Mouse (Mus musculus): ENCODE measurements at regions not wholly inside any gene's neighbourhood (a gene's known extent, or its start where the extent isn't known, plus 50 kb on each side); places are given as distances from the start of the nearest gene placed in this dataset.
A peak's percentile ranks its signal among the peaks of the same experiment; 100 is the strongest.

DNA sequence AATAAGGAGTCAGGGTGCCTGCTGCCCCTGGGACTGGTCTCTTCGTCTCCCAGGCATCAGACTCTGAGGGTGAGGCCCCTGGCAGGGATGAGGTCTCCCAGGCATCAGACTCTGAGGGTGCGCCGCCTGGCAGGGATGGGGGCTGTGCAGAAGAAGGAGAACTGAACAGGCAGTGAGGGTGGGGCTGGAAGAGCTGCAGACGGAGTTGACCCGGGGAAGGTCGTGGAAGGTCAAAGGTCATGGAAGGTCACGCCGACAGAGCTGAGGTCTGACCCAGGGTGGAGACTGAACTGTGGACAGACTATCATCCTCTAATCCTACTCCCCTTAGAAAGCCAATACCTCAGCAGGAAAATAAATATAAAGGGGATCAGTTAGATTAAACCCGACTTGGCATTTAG, 50.6 kb upstream of the Grik3 start:
- WGBS, result 23% methylated on average over 9 of the region's 9 CpGs
- Histone ChIP-seq H3K27me3 (replicated peaks; ENCODE audit: control insufficient read depth, insufficient read depth, low read length) (no peaks in the 10 kb centered on the region), H3K4me2 (ENCODE audit: low read depth, low read length) (no peak overlapping the region), H3K4me3 (ENCODE audit: low read depth, low read length) (no peak overlapping the region), H3K4me1 (ENCODE audit: control insufficient read depth, insufficient read depth, low read length) (no peaks in the 10 kb centered on the region), H3K27ac (replicated peaks; ENCODE audit: low read depth, low read length) (no peak overlapping the region), H3K9ac (ENCODE audit: low read depth, low read length) (no peak overlapping the region), H3K36me3 (ENCODE audit: control insufficient read depth, insufficient read depth, low read length) (no peaks in the 10 kb centered on the region), H3K9me3 (ENCODE audit: control insufficient read depth, low read length) (no peaks in the 10 kb centered on the region)
- no peak for DNase-seq (ENCODE audit: low spot score)
- no peak for ATAC-seq (ENCODE audit: low read depth)

DNA sequence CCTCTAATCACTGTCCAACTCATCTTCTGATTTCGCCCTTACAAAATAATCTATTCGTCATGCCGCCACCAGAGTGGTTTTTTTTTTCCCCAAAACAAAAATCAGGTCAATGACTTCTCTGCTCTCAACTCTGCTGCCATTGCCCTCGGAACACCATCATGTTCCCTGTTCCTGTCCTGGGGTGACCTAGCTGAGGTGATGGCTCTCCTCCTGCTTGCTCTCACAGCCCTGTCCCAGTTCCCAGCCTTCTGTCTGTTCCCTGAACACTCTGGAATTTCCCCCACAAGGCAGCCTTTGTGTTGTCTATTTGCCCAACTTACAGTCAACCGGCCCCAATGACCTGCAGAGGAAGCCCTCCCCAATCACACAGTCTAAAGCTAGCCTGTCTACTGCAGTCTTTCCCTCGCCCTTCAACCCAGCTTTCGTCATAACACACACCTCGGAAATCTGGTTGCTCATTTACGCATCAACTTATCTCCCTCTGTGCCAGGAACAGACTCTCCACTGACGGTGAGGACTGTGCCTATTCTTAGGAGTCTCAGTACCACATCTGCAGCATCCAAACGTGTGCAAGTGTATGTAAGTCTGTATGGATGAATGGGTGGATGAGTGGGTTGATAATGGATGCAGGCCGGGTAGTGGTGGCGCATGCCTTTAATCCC, 53.2 kb upstream of the Grik3 start:
- Histone ChIP-seq H3K4me3 (ENCODE audit: low read depth, low read length) (no peak overlapping the region), H3K4me2 (ENCODE audit: low read depth, low read length) (no peak overlapping the region), H3K4me1 (ENCODE audit: control insufficient read depth, insufficient read depth, low read length) (no peaks in the 10 kb centered on the region), H3K36me3 (ENCODE audit: control insufficient read depth, insufficient read depth, low read length) (no peaks in the 10 kb centered on the region), H3K9ac (ENCODE audit: low read depth, low read length) (no peak overlapping the region), H3K27me3 (replicated peaks; ENCODE audit: control insufficient read depth, insufficient read depth, low read length) (no peaks in the 10 kb centered on the region), H3K9me3 (ENCODE audit: control insufficient read depth, low read length) (no peaks in the 10 kb centered on the region), H3K27ac (replicated peaks; ENCODE audit: low read depth, low read length) (no peak overlapping the region)
- 69% methylated on average over 13 of the region's 13 CpGs for WGBS
- ATAC-seq (ENCODE audit: low read depth) (no peak), DNase-seq (ENCODE audit: low spot score) (no peak)

DNA sequence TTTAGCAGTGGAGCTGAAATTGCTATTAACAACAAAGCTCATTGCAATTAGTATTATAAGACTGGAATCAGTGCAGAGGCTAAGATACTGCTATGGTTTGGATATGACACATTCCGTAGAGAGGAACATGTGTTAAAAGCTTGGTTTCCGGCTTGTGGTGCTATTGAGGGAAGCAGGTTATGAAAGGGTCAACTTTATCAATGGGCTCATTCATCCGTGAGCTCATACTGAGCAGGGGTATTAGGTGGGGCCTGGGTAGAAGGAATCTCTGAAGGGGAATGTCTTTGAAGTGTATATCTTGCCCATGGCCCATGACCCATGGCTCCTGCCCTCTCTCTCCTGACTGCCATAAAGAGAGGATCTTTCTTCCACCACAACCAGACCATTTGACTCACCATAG, 57.0 kb upstream of the Grik3 start:
- Histone ChIP-seq H3K27ac (replicated peaks; ENCODE audit: low read depth, low read length) (no peak overlapping the region), H3K9ac (ENCODE audit: low read depth, low read length) (no peak overlapping the region), H3K4me1 (ENCODE audit: control insufficient read depth, insufficient read depth, low read length) (no peaks in the 10 kb centered on the region), H3K27me3 (replicated peaks; ENCODE audit: control insufficient read depth, insufficient read depth, low read length) (no peaks in the 10 kb centered on the region), H3K9me3 (ENCODE audit: control insufficient read depth, low read length) (no peaks in the 10 kb centered on the region), H3K36me3 (ENCODE audit: control insufficient read depth, insufficient read depth, low read length) (no peaks in the 10 kb centered on the region), H3K4me3 (ENCODE audit: low read depth, low read length) (no peak overlapping the region), H3K4me2 (ENCODE audit: low read depth, low read length) (no peak overlapping the region)
- DNase-seq (ENCODE audit: low spot score) (no peak), ATAC-seq (ENCODE audit: low read depth) (no peak)
- 21% methylated on average over 3 of the region's 3 CpGs for WGBS

DNA sequence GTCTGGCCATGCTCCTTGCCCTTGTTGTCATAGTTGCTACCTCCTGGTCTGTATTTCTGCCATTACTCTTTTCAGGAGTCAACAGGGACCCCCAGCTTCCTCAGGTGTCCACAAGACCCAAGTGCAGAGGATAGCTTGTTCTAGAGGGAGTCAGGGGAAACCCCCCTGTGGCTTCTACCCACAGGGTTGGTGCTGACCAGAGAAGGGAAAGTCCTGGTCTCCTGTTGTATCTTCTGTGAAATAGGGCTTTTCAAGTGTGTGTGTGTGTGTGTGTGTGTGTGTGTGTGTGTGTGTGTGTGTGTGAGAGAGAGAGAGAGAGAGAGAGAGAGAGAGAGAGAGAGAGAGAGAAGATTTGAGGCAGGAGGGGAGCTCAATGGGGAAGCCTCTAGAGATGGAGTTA, 58.9 kb upstream of the Grik3 start:
- no peak for ATAC-seq (ENCODE audit: low read depth)
- no peak overlapping the region for H3K4me2 ChIP-seq (ENCODE audit: low read depth, low read length)
- H3K27me3 ChIP-seq (replicated peaks; ENCODE audit: control insufficient read depth, insufficient read depth, low read length), result no peaks in the 10 kb centered on the region
- H3K4me3 ChIP-seq (ENCODE audit: low read depth, low read length), result no peak overlapping the region
- H3K36me3 ChIP-seq (ENCODE audit: control insufficient read depth, insufficient read depth, low read length), result no peaks in the 10 kb centered on the region
- no peak for DNase-seq (ENCODE audit: low spot score)
- H3K9me3 ChIP-seq (ENCODE audit: control insufficient read depth, low read length), result no peaks in the 10 kb centered on the region
- no peak overlapping the region for H3K9ac ChIP-seq (ENCODE audit: low read depth, low read length)
- no peak overlapping the region for H3K27ac ChIP-seq (replicated peaks; ENCODE audit: low read depth, low read length)
- H3K4me1 ChIP-seq (ENCODE audit: control insufficient read depth, insufficient read depth, low read length), result no peaks in the 10 kb centered on the region

DNA sequence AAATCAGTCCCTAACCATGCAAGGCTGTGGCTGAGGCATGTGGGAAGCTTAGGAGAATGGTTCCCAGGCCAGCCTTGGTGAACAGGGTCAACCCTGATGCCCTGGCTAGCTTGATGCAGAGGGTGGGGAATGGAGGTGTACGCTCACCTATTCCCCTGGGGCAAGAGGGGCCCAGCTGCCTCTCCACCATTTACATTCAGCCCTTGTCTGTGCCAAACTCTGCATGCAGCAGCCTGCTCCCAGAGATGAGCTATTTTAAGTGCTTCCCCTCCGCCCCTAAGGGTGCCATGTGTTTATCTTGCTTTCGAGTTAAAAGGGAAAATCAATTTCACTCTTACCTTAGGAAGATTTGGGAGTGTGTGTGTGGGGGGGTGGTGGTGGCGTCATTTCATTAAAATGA, 59.7 kb upstream of the Grik3 start:
- no peak overlapping the region for H3K27ac ChIP-seq (replicated peaks; ENCODE audit: low read depth, low read length)
- DNase-seq (ENCODE audit: low spot score) (peak; percentile 50), ATAC-seq (ENCODE audit: low read depth) (no peak)
- H3K4me2 ChIP-seq (ENCODE audit: low read depth, low read length), result no peak overlapping the region
- H3K9me3 ChIP-seq (ENCODE audit: control insufficient read depth, low read length), result no peaks in the 10 kb centered on the region
- H3K27me3 ChIP-seq (replicated peaks; ENCODE audit: control insufficient read depth, insufficient read depth, low read length), result no peaks in the 10 kb centered on the region
- no peaks in the 10 kb centered on the region for H3K36me3 ChIP-seq (ENCODE audit: control insufficient read depth, insufficient read depth, low read length)
- no peaks in the 10 kb centered on the region for H3K4me1 ChIP-seq (ENCODE audit: control insufficient read depth, insufficient read depth, low read length)
- H3K4me3 ChIP-seq (ENCODE audit: low read depth, low read length), result no peak overlapping the region
- WGBS, result 58% methylated on average over 4 of the region's 4 CpGs
- H3K9ac ChIP-seq (ENCODE audit: low read depth, low read length), result no peak overlapping the region

DNA sequence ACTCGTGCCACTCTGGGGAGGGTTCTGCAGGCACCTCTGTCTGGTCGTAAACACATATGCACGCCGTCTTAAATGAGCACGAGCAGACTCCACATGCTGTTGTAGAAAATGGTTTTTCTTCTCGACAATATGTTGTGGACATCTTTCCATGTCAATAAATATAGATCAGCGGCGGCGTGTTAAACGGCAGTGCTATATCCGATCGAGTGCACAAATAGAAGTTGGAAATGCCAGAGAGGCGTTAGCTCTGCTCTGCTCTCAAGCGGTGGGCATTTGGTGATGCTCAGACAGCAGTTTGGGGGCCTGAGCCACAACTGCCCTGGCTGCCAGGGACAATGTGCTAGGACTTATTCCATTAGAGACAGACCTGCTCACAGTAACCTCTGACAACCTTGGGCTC, 61.8 kb upstream of the Grik3 start:
- 90% methylated on average over 14 of the region's 14 CpGs for WGBS
- H3K9me3 ChIP-seq (ENCODE audit: control insufficient read depth, low read length), result no peaks in the 10 kb centered on the region
- ATAC-seq (ENCODE audit: low read depth), result no peak
- no peaks in the 10 kb centered on the region for H3K36me3 ChIP-seq (ENCODE audit: control insufficient read depth, insufficient read depth, low read length)
- H3K27me3 ChIP-seq (replicated peaks; ENCODE audit: control insufficient read depth, insufficient read depth, low read length), result no peaks in the 10 kb centered on the region
- no peak overlapping the region for H3K9ac ChIP-seq (ENCODE audit: low read depth, low read length)
- no peak overlapping the region for H3K4me2 ChIP-seq (ENCODE audit: low read depth, low read length)
- no peak overlapping the region for H3K4me3 ChIP-seq (ENCODE audit: low read depth, low read length)
- H3K4me1 ChIP-seq (ENCODE audit: control insufficient read depth, insufficient read depth, low read length), result no peaks in the 10 kb centered on the region
- DNase-seq (ENCODE audit: low spot score), result no peak
- no peak overlapping the region for H3K27ac ChIP-seq (replicated peaks; ENCODE audit: low read depth, low read length)

DNA sequence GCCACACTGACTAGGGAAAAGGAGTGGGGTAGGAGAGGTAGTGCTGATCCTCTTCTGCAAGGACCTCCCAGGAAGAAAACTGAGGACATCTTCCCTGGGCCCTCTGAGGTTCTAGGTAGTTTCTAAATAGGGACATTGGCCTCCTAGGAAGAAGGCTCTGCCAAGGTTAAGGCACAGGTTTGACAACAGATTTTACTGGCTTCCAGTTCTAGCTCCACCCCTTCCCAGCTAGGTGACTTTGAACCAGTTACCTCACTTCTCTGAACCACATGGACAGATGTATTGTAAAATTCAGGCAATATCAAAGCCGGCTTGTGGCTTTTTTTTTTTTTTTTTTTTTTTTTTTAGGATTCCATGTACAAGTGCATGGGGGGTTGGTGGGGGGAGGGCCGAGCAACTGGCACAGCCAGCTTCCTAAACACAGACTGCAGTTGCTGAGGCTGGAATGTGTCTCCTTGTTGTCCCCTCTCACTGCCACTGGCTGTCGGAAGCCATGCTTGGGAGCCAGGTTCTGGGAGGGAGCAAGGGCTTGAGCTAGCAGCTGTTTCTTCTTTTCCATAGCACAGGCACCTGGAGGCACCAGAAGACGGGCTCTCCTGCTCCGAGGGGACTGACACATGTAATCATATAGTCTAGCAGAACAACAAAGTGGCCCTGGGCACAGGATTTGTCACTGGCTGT, 69.8 kb upstream of the Grik3 start:
- no peak overlapping the region for H3K9ac ChIP-seq (ENCODE audit: low read depth, low read length)
- H3K4me2 ChIP-seq (ENCODE audit: low read depth, low read length), result no peak overlapping the region
- ATAC-seq (ENCODE audit: low read depth), result 0 out of 2 replicates have a peak, but pooled peaks have one; percentile 44
- no peaks in the 10 kb centered on the region for H3K27me3 ChIP-seq (replicated peaks; ENCODE audit: control insufficient read depth, insufficient read depth, low read length)
- WGBS, result 28% methylated on average over 5 of the region's 5 CpGs
- H3K4me3 ChIP-seq (ENCODE audit: low read depth, low read length), result no peak overlapping the region
- peak; percentile 43 for DNase-seq (ENCODE audit: low spot score)
- H3K4me1 ChIP-seq (ENCODE audit: control insufficient read depth, insufficient read depth, low read length), result no peaks in the 10 kb centered on the region
- H3K27ac ChIP-seq (replicated peaks; ENCODE audit: low read depth, low read length), result no peak overlapping the region
- H3K9me3 ChIP-seq (ENCODE audit: control insufficient read depth, low read length), result no peaks in the 10 kb centered on the region
- no peaks in the 10 kb centered on the region for H3K36me3 ChIP-seq (ENCODE audit: control insufficient read depth, insufficient read depth, low read length)

DNA sequence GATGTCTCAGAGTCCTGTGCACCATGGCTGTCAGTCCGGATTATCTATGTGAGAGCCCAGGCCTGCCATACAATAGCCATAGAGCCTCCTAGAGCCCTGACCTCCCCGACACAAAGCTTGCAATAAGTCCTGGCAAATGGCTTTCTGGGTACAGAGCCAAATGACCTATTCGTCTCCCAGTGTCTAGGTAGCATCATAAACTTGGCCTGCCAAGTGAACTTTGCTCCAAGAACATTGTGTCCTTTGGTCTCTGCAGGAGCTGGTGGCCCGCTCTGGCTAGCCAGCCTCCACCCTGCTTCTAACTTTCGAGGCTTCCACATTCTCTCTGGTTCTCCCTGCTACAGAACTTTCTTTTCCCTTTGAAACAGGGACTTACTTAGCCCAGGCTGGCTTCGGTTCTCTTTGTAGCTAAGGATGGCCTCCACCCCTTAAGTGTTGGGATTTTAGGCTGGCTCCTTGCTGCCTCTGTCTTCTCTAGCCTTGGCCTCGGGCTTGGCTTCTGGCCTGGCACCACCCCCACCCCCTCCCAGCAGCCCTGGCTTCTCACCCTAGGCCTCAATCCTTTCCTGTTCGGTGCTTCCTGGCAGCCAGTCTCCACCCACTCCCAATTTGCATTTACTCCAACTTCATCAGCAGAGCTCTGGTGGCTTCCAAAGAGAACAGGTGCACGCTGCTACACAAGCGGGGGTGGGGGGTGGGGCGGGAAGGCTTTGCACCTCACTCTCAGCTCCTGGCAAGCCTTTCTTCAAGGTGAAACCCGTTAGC, 70.8 kb upstream of the Grik3 start:
- Histone ChIP-seq H3K4me3 (ENCODE audit: low read depth, low read length) (no peak overlapping the region), H3K4me1 (ENCODE audit: control insufficient read depth, insufficient read depth, low read length) (no peaks in the 10 kb centered on the region), H3K4me2 (ENCODE audit: low read depth, low read length) (no peak overlapping the region), H3K36me3 (ENCODE audit: control insufficient read depth, insufficient read depth, low read length) (no peaks in the 10 kb centered on the region), H3K27ac (replicated peaks; ENCODE audit: low read depth, low read length) (no peak overlapping the region), H3K9me3 (ENCODE audit: control insufficient read depth, low read length) (no peaks in the 10 kb centered on the region), H3K27me3 (replicated peaks; ENCODE audit: control insufficient read depth, insufficient read depth, low read length) (no peaks in the 10 kb centered on the region), H3K9ac (ENCODE audit: low read depth, low read length) (no peak overlapping the region)
- DNase-seq (ENCODE audit: low spot score) (no peak), ATAC-seq (ENCODE audit: low read depth) (no peak)
- WGBS, result 60% methylated on average over 12 of the region's 12 CpGs
